Mouse (Mus musculus) embryo, embryonic 10.5 days (tissue): ENCODE measurements at regions not wholly inside any gene's neighbourhood (a gene's known extent, or its start where the extent isn't known, plus 50 kb on each side); places are given as distances from the start of the nearest gene placed in this dataset.
A peak's percentile ranks its signal among the peaks of the same experiment; 100 is the strongest.

Experiments used
- DNase-seq: peaks from one replicate; pipeline ENCODE4 v3.0.0-alpha.2; 2015; ENCODE audit warnings: low spot score

DNA sequence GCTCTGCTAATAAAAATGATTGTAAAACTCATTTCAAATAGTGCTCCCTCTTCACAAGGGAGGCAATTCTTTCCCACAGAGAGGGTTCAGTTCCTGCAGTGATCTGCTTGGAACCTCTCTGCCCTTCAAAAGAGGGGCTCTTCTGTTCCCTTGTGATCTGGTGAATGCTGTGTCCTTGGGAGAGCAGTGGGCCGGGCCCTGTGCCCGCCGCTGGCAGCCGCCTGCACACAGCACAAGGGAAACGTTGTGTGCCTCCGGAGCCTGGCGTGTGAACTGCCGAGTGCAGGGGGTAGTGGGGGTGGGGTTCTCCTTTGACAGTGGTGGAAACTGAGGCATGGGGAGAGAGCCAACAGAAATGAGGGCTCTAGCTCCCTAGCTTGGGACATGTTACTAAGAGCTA lies 54.4 kb upstream of the Csrp1 start:
- no peak for DNase-seq

- DNase-seq, result peak; percentile 65
These were observed 51.5 kb upstream of the Csrp1 start for GRCm38 (mm10) chr1:135668331-135668730.

DNA sequence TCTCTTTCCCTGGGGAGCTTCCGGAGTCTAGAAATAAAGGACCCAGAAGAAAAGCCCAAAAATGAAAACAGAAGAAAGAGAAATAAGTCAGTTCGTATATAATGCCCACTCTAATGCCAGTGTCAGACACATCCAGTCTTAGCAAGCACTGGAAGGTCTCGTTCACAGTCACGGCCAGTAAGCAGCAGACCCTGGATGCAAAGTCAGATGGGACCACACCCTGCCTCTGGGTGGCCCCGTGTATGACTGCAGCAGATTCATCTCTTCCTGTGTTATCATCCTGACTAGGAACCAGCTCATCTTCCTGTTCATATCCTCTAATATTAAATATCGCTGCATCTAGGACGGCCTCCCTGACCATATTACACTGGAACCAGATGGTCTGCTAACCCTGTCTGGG lies 50.9 kb upstream of the Csrp1 start:
- DNase-seq, result no peak

DNA sequence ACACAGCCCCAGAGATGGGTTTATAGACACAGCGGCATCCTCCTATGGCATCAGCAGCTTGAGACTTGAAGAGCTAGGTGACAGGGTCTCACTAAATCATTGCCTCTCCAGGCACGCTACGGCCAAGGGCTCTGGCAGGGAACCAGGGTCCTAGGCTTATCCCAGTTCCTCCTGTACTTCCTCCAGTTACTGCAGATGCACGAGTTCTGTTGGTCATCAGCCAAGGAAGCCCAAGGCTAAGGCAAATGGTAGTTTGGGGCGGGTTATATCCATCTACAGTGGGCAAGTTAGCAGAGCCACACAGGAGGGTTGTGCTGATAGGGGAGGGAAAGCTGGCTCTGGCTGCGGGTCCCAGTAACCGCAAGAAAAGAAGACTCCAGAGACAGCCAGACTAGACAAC lies 50.1 kb upstream of the Csrp1 start:
- DNase-seq, result no peak
